Mouse (Mus musculus): ENCODE results near the gene Spata5. TPM values are rescaled to one million over a fixed set of nuclear protein-coding genes. Genes with fewer than 3 reads are reported as not detected.

Spata5 gene
- polyA plus RNA-seq, 1 experiment from 2014 or later: 21.4 TPM

DNA sequence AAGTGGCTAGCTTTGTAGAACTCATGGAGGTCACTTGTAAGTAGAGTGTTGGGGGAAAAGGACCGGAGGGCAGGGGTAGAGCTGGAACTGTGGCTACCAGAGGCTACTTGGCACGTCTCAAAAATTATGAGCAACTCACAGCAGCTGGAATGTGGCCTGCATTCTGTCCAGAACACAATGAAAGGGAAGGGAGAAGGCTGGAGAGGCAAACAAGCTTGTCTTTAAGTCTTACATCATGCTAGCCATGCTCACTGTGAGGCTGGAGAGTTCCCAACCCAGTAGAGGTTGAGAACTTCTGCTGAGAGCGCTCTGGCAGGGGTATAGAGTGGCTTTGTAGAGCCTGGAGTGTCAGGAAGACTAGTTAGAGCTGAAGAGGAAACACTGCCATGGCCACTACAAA is 22.1 kb upstream of the Spata5 start:
- Histone ChIP-seq H3K27ac (replicated peaks) (no peak overlapping the region), H3K27me3 (replicated peaks) (no peaks in the 10 kb centered on the region), H3K4me1 (peaks cover 22% of the 10 kb centered on the region), H3K9me3 (no peaks in the 10 kb centered on the region), H3K4me2 (no peak overlapping the region), H3K9ac (no peak overlapping the region), H3K36me3 (no peaks in the 10 kb centered on the region), H3K4me3 (no peak overlapping the region)
- 66% methylated on average over 3 of the region's 3 CpGs for WGBS
- no peak for ATAC-seq (ENCODE audit: extremely low read depth, insufficient number of reproducible peaks, low FRiP score, low TSS enrichment)

GRCm38 (mm10) chr3:37398661-37399395 is 20.9 kb upstream of the Spata5 start:
- Histone ChIP-seq H3K4me1 (peaks cover 22% of the 10 kb centered on the region), H3K4me3 (no peak overlapping the region), H3K9me3 (no peaks in the 10 kb centered on the region), H3K4me2 (no peak overlapping the region), H3K9ac (no peak overlapping the region), H3K27ac (replicated peaks) (peak overlapping the region; percentile 25; the same call in 1 of the 2 replicates), H3K36me3 (no peaks in the 10 kb centered on the region), H3K27me3 (replicated peaks) (no peaks in the 10 kb centered on the region)
- ATAC-seq (ENCODE audit: extremely low read depth, insufficient number of reproducible peaks, low FRiP score, low TSS enrichment): peak; percentile 58; the same call in 1 of the 2 replicates
- 61% methylated on average over 7 of the region's 7 CpGs for WGBS

- no peak overlapping the region for H3K27ac ChIP-seq (replicated peaks)
- no peak overlapping the region for H3K4me2 ChIP-seq
Measured at GRCm38 (mm10) chr3:37401729-37402610, 17.7 kb upstream of the Spata5 start.

DNA sequence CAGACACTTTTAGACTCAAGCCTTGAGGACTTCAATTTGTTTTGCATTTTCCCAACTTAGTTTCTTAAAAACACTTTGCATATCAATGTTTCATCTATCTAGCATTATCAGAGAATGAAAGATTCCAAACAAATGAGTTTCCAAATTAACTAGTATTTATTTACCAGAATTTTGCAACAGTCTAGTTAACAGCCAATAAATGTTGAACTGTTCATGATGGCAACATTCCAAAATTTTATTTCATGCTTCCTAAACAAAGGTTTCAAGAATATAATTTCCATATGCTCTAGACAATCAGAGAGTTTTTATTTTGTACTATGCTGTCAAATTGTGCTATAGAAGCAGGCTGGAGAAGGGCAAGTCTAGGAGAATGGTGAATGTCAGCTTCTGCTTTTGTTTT is 12.1 kb upstream of the Spata5 start:
- no peak overlapping the region for H3K4me3 ChIP-seq
- no peak overlapping the region for H3K27ac ChIP-seq (replicated peaks)
- no peak for ATAC-seq (ENCODE audit: extremely low read depth, insufficient number of reproducible peaks, low FRiP score, low TSS enrichment)

More at GRCm38 (mm10) chr3:37401729-37402610, 17.7 kb upstream of the Spata5 start:
- Histone ChIP-seq H3K4me1 (peaks cover 22% of the 10 kb centered on the region), H3K27me3 (replicated peaks) (no peaks in the 10 kb centered on the region), H3K4me3 (no peak overlapping the region), H3K36me3 (peaks cover 10% of the 10 kb centered on the region; the same call in 1 of the 2 replicates), H3K9ac (no peak overlapping the region), H3K9me3 (no peaks in the 10 kb centered on the region)
- WGBS: 75% methylated on average over 11 of the region's 11 CpGs
- ATAC-seq (ENCODE audit: extremely low read depth, insufficient number of reproducible peaks, low FRiP score, low TSS enrichment): no peak

GRCm38 (mm10) chr3:37413446-37413845 is 6.2 kb upstream of the Spata5 start:
- WGBS: 91% methylated on average over 3 of the region's 3 CpGs
- H3K4me2 ChIP-seq: no peak overlapping the region
- no peak overlapping the region for H3K9ac ChIP-seq
- no peak overlapping the region for H3K4me3 ChIP-seq
- H3K4me1 ChIP-seq: peaks cover 2% of the 10 kb centered on the region
- H3K9me3 ChIP-seq: no peaks in the 10 kb centered on the region
- no peak for ATAC-seq (ENCODE audit: extremely low read depth, insufficient number of reproducible peaks, low FRiP score, low TSS enrichment)
- 0 out of 2 replicates have a peak, but pooled peaks cover 3% of the 10 kb centered on the region for H3K36me3 ChIP-seq
- H3K27me3 ChIP-seq (replicated peaks): no peaks in the 10 kb centered on the region
- H3K27ac ChIP-seq (replicated peaks): no peak overlapping the region

More for the DNA sequence above, 12.1 kb upstream of the Spata5 start:
- no peak overlapping the region for H3K4me2 ChIP-seq
- no peaks in the 10 kb centered on the region for H3K9me3 ChIP-seq
- no peaks in the 10 kb centered on the region for H3K4me1 ChIP-seq
- no peaks in the 10 kb centered on the region for H3K27me3 ChIP-seq (replicated peaks)
- H3K9ac ChIP-seq: no peak overlapping the region
- peaks cover 13% of the 10 kb centered on the region; the same call in 1 of the 2 replicates for H3K36me3 ChIP-seq

GRCm38 (mm10) chr3:37414413-37414960 is 5.2 kb upstream of the Spata5 start:
- no peak overlapping the region for H3K9ac ChIP-seq
- ATAC-seq (ENCODE audit: extremely low read depth, insufficient number of reproducible peaks, low FRiP score, low TSS enrichment): no peak
- 46% methylated on average over 14 of the region's 14 CpGs for WGBS
- H3K36me3 ChIP-seq: 0 out of 2 replicates have a peak, but pooled peaks cover 3% of the 10 kb centered on the region
- H3K9me3 ChIP-seq: no peaks in the 10 kb centered on the region
- no peak overlapping the region for H3K4me3 ChIP-seq
- no peaks in the 10 kb centered on the region for H3K27me3 ChIP-seq (replicated peaks)
- no peak overlapping the region for H3K27ac ChIP-seq (replicated peaks)
- H3K4me1 ChIP-seq: peaks cover 6% of the 10 kb centered on the region
- no peak overlapping the region for H3K4me2 ChIP-seq

DNA sequence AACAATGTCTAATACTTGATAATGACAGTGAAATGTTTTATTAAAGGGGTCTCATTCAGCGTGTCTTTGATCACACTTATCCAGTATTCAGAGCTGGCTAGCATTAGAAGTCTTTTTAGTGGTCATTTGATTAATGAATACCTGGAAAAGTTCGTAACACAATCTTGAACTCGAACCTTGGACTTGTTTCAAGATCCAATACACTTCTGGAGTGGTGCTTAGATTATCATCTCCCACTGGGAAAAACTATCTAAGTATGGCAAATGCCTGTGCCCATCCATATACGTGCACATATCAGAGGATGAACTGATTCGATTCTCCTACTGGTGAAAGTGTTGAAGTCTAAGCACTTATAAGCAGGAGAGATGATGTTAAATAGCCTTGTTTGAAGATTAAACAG is 1.4 kb upstream of the Spata5 start:
- Histone ChIP-seq H3K4me3 (peak overlapping the region; percentile 64), H3K9me3 (no peaks in the 10 kb centered on the region), H3K36me3 (no peaks in the 10 kb centered on the region), H3K4me1 (peaks cover 18% of the 10 kb centered on the region), H3K4me2 (peak overlapping the region; percentile 76), H3K27me3 (replicated peaks) (no peaks in the 10 kb centered on the region), H3K9ac (peak overlapping the region; percentile 84), H3K27ac (replicated peaks) (peak overlapping the region; percentile 92)
- no peak for ATAC-seq (ENCODE audit: extremely low read depth, insufficient number of reproducible peaks, low FRiP score, low TSS enrichment)
- WGBS: 65% methylated on average over 5 of the region's 5 CpGs

- peak overlapping the region; percentile 76 for H3K4me2 ChIP-seq
- ATAC-seq (ENCODE audit: extremely low read depth, insufficient number of reproducible peaks, low FRiP score, low TSS enrichment): peak; percentile 12
Measured at GRCm38 (mm10) chr3:37418961-37419457, 687 bp upstream of the Spata5 start.

DNA sequence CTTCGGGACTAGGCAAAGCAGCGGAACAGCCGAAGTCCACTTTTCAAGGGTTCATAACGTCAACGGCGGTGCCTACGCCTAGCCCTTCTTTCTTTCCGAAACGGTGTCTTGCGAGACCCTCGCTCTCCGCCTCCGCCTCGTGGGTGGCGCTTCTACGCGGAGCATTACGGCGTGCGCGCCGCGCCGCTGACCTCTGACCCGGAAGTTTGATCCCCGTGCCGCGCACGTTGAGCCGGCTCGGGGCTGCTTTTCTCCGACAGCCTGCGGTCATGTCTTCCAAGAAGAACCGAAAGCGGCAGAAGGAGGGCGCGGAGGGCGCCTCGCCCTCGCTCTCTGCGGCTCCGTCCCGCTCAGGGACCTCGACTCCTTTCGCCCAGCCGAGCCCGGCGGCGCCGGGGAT is 376 bp downstream of the Spata5 start, which contains the start of gene Nudt6:
Gene Nudt6, minus strand, starts transcription at position 140 of the 400 bp plus-strand sequence.
- Histone ChIP-seq H3K4me3 (peak within 1 kb of the TSS; percentile 64), H3K4me2 (peak within 1 kb of the TSS; percentile 91), H3K9me3 (no peaks in the 10 kb centered on the region), H3K27ac (replicated peaks) (peak within 1 kb of the TSS; percentile 92), H3K9ac (peak within 1 kb of the TSS; percentile 84), H3K4me1 (peaks cover 18% of the 10 kb centered on the region), H3K27me3 (replicated peaks) (no peaks in the 10 kb centered on the region), H3K36me3 (peaks cover 6% of the 10 kb centered on the region)
- under 1% methylated on average over 50 of the region's 50 CpGs for WGBS
- ATAC-seq (ENCODE audit: extremely low read depth, insufficient number of reproducible peaks, low FRiP score, low TSS enrichment): peak; percentile 71

More at GRCm38 (mm10) chr3:37418961-37419457, 687 bp upstream of the Spata5 start:
- Histone ChIP-seq H3K9me3 (no peaks in the 10 kb centered on the region), H3K36me3 (no peaks in the 10 kb centered on the region), H3K4me1 (peaks cover 18% of the 10 kb centered on the region), H3K27me3 (replicated peaks) (no peaks in the 10 kb centered on the region), H3K4me3 (peak overlapping the region; percentile 64), H3K9ac (peak overlapping the region; percentile 84), H3K27ac (replicated peaks) (peak overlapping the region; percentile 92)
- under 1% methylated on average over 30 of the region's 30 CpGs for WGBS

GRCm38 (mm10) chr3:37420641-37421040 is 945 bp downstream of the Spata5 start:
- Histone ChIP-seq H3K9ac (peak overlapping the region; percentile 82), H3K27ac (replicated peaks) (peak overlapping the region; percentile 85), H3K4me1 (peaks cover 18% of the 10 kb centered on the region), H3K9me3 (no peaks in the 10 kb centered on the region), H3K27me3 (replicated peaks) (no peaks in the 10 kb centered on the region), H3K4me3 (peak overlapping the region; percentile 64), H3K4me2 (peak overlapping the region; percentile 91), H3K36me3 (peaks cover 11% of the 10 kb centered on the region)
- ATAC-seq (ENCODE audit: extremely low read depth, insufficient number of reproducible peaks, low FRiP score, low TSS enrichment): no peak
- WGBS: under 1% methylated on average over 24 of the region's 24 CpGs

GRCm38 (mm10) chr3:37421179-37421578 is 1.5 kb downstream of the Spata5 start:
- Histone ChIP-seq H3K27me3 (replicated peaks) (no peaks in the 10 kb centered on the region), H3K4me1 (peaks cover 18% of the 10 kb centered on the region), H3K36me3 (peaks cover 15% of the 10 kb centered on the region), H3K4me2 (peak overlapping the region; percentile 91), H3K9me3 (no peaks in the 10 kb centered on the region), H3K9ac (peak overlapping the region; percentile 82), H3K27ac (replicated peaks) (peak overlapping the region; percentile 85; the same call in 1 of the 2 replicates), H3K4me3 (peak overlapping the region; percentile 64)
- no peak for ATAC-seq (ENCODE audit: extremely low read depth, insufficient number of reproducible peaks, low FRiP score, low TSS enrichment)
- WGBS: 19% methylated on average over 3 of the region's 3 CpGs

Data from heart, embryonic 13.5 days (tissue).